Mouse (Mus musculus): ENCODE measurements around the gene Chpt1. TPM values are rescaled to one million over a fixed set of nuclear protein-coding genes. Genes with fewer than 3 reads are reported as not detected.

Gene Chpt1
- polyA plus RNA-seq, 1 experiment from 2014 or later = 64.8 TPM

DNA sequence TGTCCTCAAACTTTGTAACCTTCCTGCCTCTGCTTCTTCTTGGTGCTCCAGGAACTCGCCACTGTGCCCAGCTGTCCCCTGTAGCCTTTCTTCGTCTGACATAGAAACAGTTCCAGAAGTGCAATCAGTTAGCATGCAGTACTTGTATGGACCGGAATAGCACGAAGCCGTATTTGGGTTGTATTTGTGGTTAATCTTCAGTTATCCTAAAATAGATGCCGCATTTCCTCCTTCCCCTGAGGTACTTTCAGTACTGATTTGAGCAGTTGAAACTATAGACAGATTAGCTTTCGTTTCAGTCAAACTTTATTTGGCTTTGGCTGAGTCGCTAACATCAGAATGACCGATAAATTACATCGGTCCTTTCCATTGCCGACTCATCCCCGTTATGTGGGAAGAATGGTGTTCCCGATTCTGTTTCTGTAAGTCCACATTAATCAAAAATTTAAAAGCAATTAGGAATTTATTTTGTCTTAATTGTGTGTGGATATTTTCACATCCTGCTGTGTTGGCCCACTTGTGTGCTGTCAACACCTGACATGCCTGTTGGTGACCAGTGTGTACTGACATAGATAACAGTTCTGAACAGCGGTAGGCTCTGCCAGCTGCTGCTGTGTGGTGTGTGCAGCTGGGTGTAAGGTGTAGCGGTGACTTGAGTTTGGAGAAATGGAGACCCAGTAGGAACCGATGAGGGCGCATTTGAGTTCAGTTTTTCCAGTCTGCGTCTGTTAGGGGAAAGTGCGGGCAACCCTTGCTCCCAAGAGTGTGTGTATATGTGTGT is 83.0 kb downstream of the Chpt1 start:
- no peak overlapping the region for H3K27ac ChIP-seq
- 90% methylated on average over 19 of the region's 19 CpGs for WGBS
- no peaks in the 10 kb centered on the region for H3K4me1 ChIP-seq
- ATAC-seq (ENCODE audit: insufficient read depth, low FRiP score, low read depth) = no peak
- no peak overlapping the region for H3K9ac ChIP-seq
- peaks cover 5% of the 10 kb centered on the region; the same call in 1 of the 2 replicates for H3K36me3 ChIP-seq
- H3K27me3 ChIP-seq (replicated peaks) = no peaks in the 10 kb centered on the region
- no peak overlapping the region for H3K4me3 ChIP-seq (replicated peaks)
- H3K4me2 ChIP-seq = no peak overlapping the region
- H3K9me3 ChIP-seq = no peaks in the 10 kb centered on the region

DNA sequence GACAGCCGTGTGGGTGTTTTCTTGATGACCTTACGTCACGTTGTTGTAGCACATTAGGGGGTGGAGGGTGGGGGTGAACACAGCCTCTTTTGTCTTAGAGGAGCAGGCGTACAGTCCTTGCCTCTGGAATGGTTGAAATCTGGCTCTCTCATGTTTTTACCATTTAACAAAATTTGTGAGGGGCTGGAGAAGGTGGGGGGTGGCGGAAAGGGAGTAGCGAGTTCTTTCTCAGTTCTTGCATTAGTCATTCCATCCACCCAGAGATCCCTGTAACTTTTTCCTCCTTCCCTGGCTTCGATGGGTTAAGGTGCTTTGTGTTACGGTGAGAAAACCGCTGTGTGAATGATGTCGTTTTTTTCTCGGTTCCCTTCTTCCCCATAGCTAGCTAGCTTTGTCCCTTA is 83.7 kb downstream of the Chpt1 start:
- Histone ChIP-seq H3K27me3 (replicated peaks) (no peaks in the 10 kb centered on the region), H3K27ac (no peak overlapping the region), H3K9ac (no peak overlapping the region), H3K36me3 (peaks cover 5% of the 10 kb centered on the region; the same call in 1 of the 2 replicates), H3K4me1 (no peaks in the 10 kb centered on the region), H3K4me3 (replicated peaks) (no peak overlapping the region), H3K4me2 (no peak overlapping the region), H3K9me3 (no peaks in the 10 kb centered on the region)
- 75% methylated on average over 11 of the region's 11 CpGs for WGBS
- no peak for ATAC-seq (ENCODE audit: insufficient read depth, low FRiP score, low read depth)

DNA sequence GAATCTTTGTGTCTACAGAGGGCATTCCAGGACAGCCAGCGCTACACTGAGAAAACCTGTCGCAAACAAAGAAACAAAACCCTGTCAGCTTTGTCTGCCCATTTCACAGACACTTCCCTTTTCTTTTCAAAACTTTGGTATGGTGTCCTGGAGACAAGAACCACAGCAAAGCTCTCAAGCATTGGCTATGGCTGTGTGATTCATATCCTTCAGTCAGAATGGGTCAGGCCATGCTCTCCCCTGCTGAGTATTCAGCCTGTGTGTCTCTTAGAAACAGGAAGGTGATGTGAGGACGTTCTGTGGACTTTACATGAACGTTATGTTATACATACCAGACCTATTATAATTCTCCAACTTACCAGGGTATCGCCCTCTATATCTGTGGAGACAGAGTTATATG is 86.2 kb downstream of the Chpt1 start:
- 85% methylated on average over 5 of the region's 5 CpGs for WGBS

DNA sequence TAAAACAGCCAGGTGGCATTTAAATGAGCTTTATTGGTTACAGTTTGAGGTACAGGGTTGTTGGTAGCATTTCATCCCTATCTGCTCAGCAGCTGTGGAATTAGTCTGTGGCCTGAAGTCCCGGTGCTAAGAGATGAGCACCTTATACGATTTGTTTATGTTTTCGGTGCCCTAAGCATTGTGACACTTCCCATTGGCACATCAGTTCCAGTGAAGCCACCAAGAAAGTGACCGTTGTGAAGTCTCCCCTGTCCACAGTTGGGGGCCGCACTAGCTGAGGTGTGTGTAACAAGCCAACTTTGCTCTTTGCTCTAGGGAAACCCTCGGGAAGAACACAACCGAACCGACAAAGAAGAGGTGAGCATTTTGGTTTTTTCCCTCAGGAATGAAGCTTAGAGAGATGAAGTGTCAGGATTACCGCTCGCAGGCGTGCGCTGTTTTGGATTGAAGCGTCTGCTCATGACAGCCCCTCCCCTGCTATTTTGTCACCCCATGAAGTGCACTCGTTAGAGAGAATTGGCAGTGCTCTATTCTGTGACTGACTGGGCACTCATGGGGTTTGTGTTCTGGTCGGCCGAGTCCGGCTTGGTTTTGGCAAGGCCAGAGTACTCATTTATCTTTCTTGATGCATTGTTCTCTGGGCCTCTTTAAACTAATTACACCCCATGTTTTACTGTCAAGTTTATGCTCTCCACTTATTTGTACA is 91.4 kb downstream of the Chpt1 start:
- no peak overlapping the region for H3K4me3 ChIP-seq (replicated peaks)
- H3K4me2 ChIP-seq = no peak overlapping the region
- no peak for ATAC-seq (ENCODE audit: insufficient read depth, low FRiP score, low read depth)
- no peaks in the 10 kb centered on the region for H3K36me3 ChIP-seq
- H3K9ac ChIP-seq = no peak overlapping the region
- 68% methylated on average over 17 of the region's 17 CpGs for whole genome bisulfite sequencing
- no peaks in the 10 kb centered on the region for H3K4me1 ChIP-seq
- no peaks in the 10 kb centered on the region for H3K27me3 ChIP-seq (replicated peaks)
- H3K27ac ChIP-seq = no peak overlapping the region
- H3K9me3 ChIP-seq = no peaks in the 10 kb centered on the region

More for the DNA sequence above, 86.2 kb downstream of the Chpt1 start:
- Histone ChIP-seq H3K36me3 (peaks cover 5% of the 10 kb centered on the region; the same call in 1 of the 2 replicates), H3K4me2 (no peak overlapping the region), H3K9ac (no peak overlapping the region), H3K4me3 (replicated peaks) (no peak overlapping the region), H3K27ac (no peak overlapping the region), H3K9me3 (no peaks in the 10 kb centered on the region), H3K27me3 (replicated peaks) (no peaks in the 10 kb centered on the region), H3K4me1 (no peaks in the 10 kb centered on the region)
- no peak for ATAC-seq (ENCODE audit: insufficient read depth, low FRiP score, low read depth)

DNA sequence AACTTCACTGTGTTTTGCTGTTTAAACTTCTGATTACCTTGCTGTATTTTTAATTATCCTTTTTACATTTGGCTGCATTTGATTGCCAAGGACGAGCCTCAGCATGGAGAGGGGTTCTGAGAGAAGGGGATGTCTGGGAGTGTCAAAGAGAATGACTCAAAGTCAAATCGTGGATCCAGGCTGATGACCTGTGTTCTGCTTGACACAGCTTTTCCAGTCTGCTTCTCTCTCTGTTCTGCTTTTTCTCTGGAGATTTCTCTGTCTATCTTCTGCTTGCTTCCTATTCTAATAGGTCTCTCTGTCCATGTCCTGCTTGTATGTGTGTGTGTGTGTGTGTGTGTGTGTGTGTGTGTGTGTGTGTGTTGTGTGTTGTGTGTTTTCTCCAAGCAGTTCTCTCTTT is 94.1 kb downstream of the Chpt1 start:
- WGBS = 60% methylated on average over 2 of the region's 2 CpGs
- Histone ChIP-seq H3K9ac (no peak overlapping the region), H3K4me1 (no peaks in the 10 kb centered on the region), H3K4me2 (no peak overlapping the region), H3K36me3 (no peaks in the 10 kb centered on the region), H3K9me3 (no peaks in the 10 kb centered on the region), H3K27me3 (replicated peaks) (no peaks in the 10 kb centered on the region), H3K4me3 (replicated peaks) (no peak overlapping the region), H3K27ac (no peak overlapping the region)
- no peak for ATAC-seq (ENCODE audit: insufficient read depth, low FRiP score, low read depth)

DNA sequence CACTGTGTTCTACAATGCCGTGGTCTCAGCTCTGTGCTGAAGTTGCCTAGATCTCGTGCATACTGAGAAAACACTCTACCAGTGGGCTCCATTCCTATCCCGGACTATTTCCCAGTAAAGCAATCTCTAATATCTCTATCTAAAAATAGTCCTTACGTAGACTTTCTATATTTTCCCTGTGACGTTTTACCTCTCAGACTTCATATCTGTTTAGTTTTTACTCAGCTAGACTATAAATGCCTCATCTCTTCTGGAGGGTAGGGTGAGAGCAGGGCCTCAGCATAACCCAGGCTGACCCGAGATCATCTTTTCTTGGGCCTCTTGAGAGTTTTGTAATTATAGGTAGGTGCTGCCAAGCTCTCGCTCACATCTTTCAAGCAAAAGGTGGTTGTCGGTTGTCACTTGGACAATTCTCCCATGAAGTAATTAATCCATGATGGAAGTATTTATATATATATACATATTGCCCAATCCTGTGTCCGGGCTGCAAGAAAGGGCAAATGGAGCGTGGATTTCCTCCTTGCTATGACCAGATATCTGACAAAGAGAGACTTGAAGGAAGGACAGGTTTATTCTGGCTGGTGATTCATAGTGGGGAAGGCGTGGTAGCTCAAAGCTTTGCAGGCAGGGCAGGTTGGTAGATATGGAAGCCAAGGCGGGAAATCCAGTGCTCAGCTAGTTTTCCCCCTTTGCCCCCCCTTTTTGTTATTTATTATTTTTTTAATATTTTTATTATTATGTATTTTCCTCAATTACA is 95.8 kb downstream of the Chpt1 start:
- Histone ChIP-seq H3K4me1 (no peaks in the 10 kb centered on the region), H3K27ac (no peak overlapping the region), H3K36me3 (no peaks in the 10 kb centered on the region), H3K9ac (no peak overlapping the region), H3K27me3 (replicated peaks) (no peaks in the 10 kb centered on the region), H3K9me3 (no peaks in the 10 kb centered on the region), H3K4me3 (replicated peaks) (no peak overlapping the region), H3K4me2 (no peak overlapping the region)
- no peak for ATAC-seq (ENCODE audit: insufficient read depth, low FRiP score, low read depth)
- WGBS = 80% methylated on average over 12 of the region's 12 CpGs

DNA sequence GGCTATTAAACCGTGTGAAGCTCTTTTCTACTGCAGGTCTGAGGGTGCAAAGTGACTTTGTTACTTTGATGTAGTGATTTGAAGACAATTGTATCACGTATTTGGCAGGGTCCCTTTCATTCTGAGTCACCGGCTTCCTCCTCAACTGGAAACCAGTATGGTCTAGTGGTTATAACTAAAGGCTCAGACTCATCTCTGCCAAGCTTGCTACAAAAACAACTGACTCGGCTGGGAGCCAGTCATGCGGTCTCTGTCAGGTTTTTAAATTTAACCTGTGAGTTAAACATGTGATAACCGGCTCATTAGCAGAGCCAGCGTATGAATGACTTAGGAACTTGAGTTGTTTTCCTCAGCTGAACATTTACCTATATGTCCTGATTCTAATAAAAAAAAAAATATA is 98.1 kb downstream of the Chpt1 start:
- H3K4me3 ChIP-seq (replicated peaks) = no peak overlapping the region
- H3K36me3 ChIP-seq = no peaks in the 10 kb centered on the region
- no peak overlapping the region for H3K9ac ChIP-seq
- WGBS = 78% methylated on average over 7 of the region's 7 CpGs
- H3K27me3 ChIP-seq (replicated peaks) = no peaks in the 10 kb centered on the region
- H3K4me1 ChIP-seq = no peaks in the 10 kb centered on the region
- ATAC-seq (ENCODE audit: insufficient read depth, low FRiP score, low read depth) = no peak
- no peak overlapping the region for H3K4me2 ChIP-seq
- H3K27ac ChIP-seq = no peak overlapping the region
- H3K9me3 ChIP-seq = no peaks in the 10 kb centered on the region

DNA sequence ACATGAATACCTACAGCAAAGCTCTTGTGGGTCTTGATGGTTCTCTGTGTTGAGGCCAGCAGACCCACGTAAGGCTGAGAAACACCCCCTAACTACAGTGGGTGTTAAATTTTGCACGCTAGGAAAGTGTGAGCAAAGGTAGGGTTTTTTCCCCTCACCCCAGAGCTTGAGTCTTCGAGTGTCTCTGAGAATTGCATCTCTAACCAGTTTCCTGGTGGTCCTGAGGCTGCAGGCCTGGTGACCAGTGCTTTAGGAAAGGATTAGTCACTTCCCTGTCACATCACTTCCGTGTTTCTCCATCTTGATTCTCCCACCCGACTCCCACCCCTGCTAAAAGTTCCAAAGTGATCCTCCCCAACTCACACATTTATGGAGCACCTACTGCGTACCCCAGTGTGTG is 99.7 kb downstream of the Chpt1 start:
- Histone ChIP-seq H3K9ac (no peak overlapping the region), H3K27ac (no peak overlapping the region), H3K9me3 (no peaks in the 10 kb centered on the region), H3K4me3 (replicated peaks) (no peak overlapping the region), H3K27me3 (replicated peaks) (no peaks in the 10 kb centered on the region), H3K4me2 (no peak overlapping the region), H3K36me3 (no peaks in the 10 kb centered on the region), H3K4me1 (no peaks in the 10 kb centered on the region)
- WGBS = 74% methylated on average over 6 of the region's 6 CpGs
- ATAC-seq (ENCODE audit: insufficient read depth, low FRiP score, low read depth) = no peak

DNA sequence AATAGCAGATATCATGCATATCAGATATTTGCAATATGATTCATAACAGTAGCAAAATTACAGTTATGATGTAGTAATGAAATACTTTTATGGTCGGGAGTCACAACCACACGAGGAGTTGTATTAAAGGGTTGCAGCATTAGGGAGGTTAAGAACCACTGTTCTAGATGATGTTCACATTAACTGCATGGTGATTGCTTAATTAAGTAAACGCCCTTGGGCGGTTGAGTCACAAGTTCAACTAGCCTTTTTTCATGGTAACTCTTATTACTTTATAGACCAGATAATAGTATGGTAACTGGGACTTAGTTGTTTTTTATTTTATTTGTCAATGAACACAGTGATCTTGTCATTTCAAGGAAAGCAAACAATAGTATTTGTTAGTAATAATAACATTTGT is 100.9 kb downstream of the Chpt1 start:
- no peaks in the 10 kb centered on the region for H3K27me3 ChIP-seq (replicated peaks)
- WGBS = 91% methylated on average over 4 of the region's 4 CpGs
- H3K36me3 ChIP-seq = no peaks in the 10 kb centered on the region
- H3K9ac ChIP-seq = no peak overlapping the region
- H3K4me3 ChIP-seq (replicated peaks) = no peak overlapping the region
- H3K27ac ChIP-seq = no peak overlapping the region
- no peak overlapping the region for H3K4me2 ChIP-seq
- no peaks in the 10 kb centered on the region for H3K4me1 ChIP-seq
- no peaks in the 10 kb centered on the region for H3K9me3 ChIP-seq
- ATAC-seq (ENCODE audit: insufficient read depth, low FRiP score, low read depth) = no peak

Other genes starting within 250 kb of the Chpt1 start
- 6.4 and 7.9 TPM in 2 replicates for gene Dram1, start 125.0 kb downstream of the Chpt1 start, polyA plus RNA-seq (2015; fragmentation: Nextera tagmentation; extraction: Ambion mirVana)
- gene Gnptab, start 124.9 kb downstream of the Chpt1 start, polyA plus RNA-seq (2015; fragmentation: Nextera tagmentation; extraction: Ambion mirVana) = 9.9 and 11.6 TPM in 2 replicates
- 0.26 and 0.28 TPM in 2 replicates for gene Sycp3, start 44.5 kb downstream of the Chpt1 start, polyA plus RNA-seq (2015; fragmentation: Nextera tagmentation; extraction: Ambion mirVana)
- gene Mybpc1, start 101.1 kb upstream of the Chpt1 start, polyA plus RNA-seq (2015; fragmentation: Nextera tagmentation; extraction: Ambion mirVana) = 1.9 and 3.9 TPM in 2 replicates
- 1.3 and 2.1 TPM in 2 replicates for gene Spic, start 180.9 kb upstream of the Chpt1 start, polyA plus RNA-seq (2015; fragmentation: Nextera tagmentation; extraction: Ambion mirVana)
- 201 and 202 TPM in 2 replicates for gene Arl1, start 226.8 kb upstream of the Chpt1 start, polyA plus RNA-seq (2015; fragmentation: Nextera tagmentation; extraction: Ambion mirVana)